Mouse (Mus musculus) C2C12 (cell line): ENCODE measurements around the gene Cenph. TPM values are rescaled to one million over a fixed set of nuclear protein-coding genes. Genes with fewer than 3 reads are reported as not detected.
"Not testable (repeated sequence)": the region's sequence is repeated elsewhere in the genome, so short reads cannot be mapped to it uniquely, and the experiment has no call there.

Experiments
- H3K27me3 ChIP-seq: one replicate; pipeline ENCODE4 v1.6.1; 2011; ENCODE audit not compliant: control insufficient read depth, insufficient read depth, insufficient read length
- H3K36me3 ChIP-seq: one replicate; pipeline ENCODE4 v1.6.1; 2011; ENCODE audit not compliant: control insufficient read depth, insufficient read depth
- H3K4me3 ChIP-seq: one replicate; pipeline ENCODE4 v1.5.1; 2011; ENCODE audit warnings: mild to moderate bottlenecking, control low read depth; ENCODE audit not compliant: poor library complexity, insufficient read depth, severe bottlenecking
- H3K79me2 ChIP-seq: one replicate; pipeline ENCODE4 v1.6.1; 2011; ENCODE audit not compliant: control insufficient read depth, insufficient read depth
- H3K79me3 ChIP-seq: one replicate; pipeline ENCODE4 v1.6.1; 2011; ENCODE audit warnings: low read depth, control low read depth
- H3ac ChIP-seq: one replicate; pipeline ENCODE3; 2011; ENCODE audit warnings: low read depth; ENCODE audit not compliant: control insufficient read depth, insufficient read length
- CEBPB ChIP-seq: IDR thresholded peaks from one replicate; pipeline ENCODE4 v1.6.1; 2011; ENCODE audit warnings: low read depth, mild to moderate bottlenecking, control low read depth, moderate library complexity
- CTCF ChIP-seq: IDR thresholded peaks from one replicate; pipeline ENCODE4 v1.5.1; 2011; ENCODE audit not compliant: control insufficient read depth, insufficient read depth, insufficient read length
- FOSL1 ChIP-seq: IDR thresholded peaks from one replicate; pipeline ENCODE4 v1.8.0; 2011; ENCODE audit warnings: mild to moderate bottlenecking, low read length; ENCODE audit not compliant: poor library complexity, insufficient read depth, severe bottlenecking
- MAX ChIP-seq: IDR thresholded peaks from one replicate; pipeline ENCODE4 v1.6.1; 2011; ENCODE audit warnings: mild to moderate bottlenecking, control low read depth
- MYOD1 ChIP-seq: IDR thresholded peaks from one replicate; pipeline ENCODE4 v1.6.1; 2011; ENCODE audit warnings: low read depth; ENCODE audit not compliant: control insufficient read depth, insufficient read length
- MYOG ChIP-seq: IDR thresholded peaks from one replicate; pipeline ENCODE4 v1.6.1; 2011; ENCODE audit not compliant: control insufficient read depth, insufficient read length; ENCODE audit errors: extremely low read depth
- USF1 ChIP-seq: IDR thresholded peaks from one replicate; pipeline ENCODE4 v1.6.1; 2011; ENCODE audit warnings: low read depth, mild to moderate bottlenecking, control low read depth, moderate library complexity
- polyA plus RNA-seq: library from polyadenylated mRNA; unstranded; fragments of >200 nt; fragmentation: generic; extraction: Trizol; gene quantifications from one replicate; pipeline ENCODE4 v1.2.1, GENCODE M21; 2012; ENCODE audit warnings: missing spikeins

Cenph gene
- polyA plus RNA-seq, 1 experiment: 17.9 TPM

- Histone ChIP-seq H3K27me3 (no peaks in the 10 kb centered on the region), H3K36me3 (no peaks in the 10 kb centered on the region), H3K79me3 (peaks cover 21% of the 10 kb centered on the region), H3K4me3 (no peak overlapping the region), H3ac (no peak overlapping the region), H3K79me2 (peaks cover 29% of the 10 kb centered on the region)
- TF ChIP-seq MAX: no peak
- no peak for TF ChIP-seq USF1
- no peak for TF ChIP-seq MYOD1
- TF ChIP-seq FOSL1: no peak
- TF ChIP-seq CTCF: no peak
- TF ChIP-seq CEBPB: no peak
- no peak for TF ChIP-seq MYOG
Measured at GRCm38 (mm10) chr13:100746090-100746489, 29.6 kb downstream of the Cenph start.

GRCm38 (mm10) chr13:100744036-100744744 is 31.5 kb downstream of the Cenph start, which contains the start of gene Mrps36:
Gene Mrps36 (minus strand): TSS chr13:100744659.
- Histone ChIP-seq H3K79me2 (peaks cover 43% of the 10 kb centered on the region), H3ac (peak within 1 kb of the TSS; percentile 93), H3K79me3 (peaks cover 22% of the 10 kb centered on the region), H3K36me3 (no peaks in the 10 kb centered on the region), H3K27me3 (no peaks in the 10 kb centered on the region), H3K4me3 (peak within 1 kb of the TSS; percentile 84)
- TF ChIP-seq MYOD1 (no peak), USF1 (no peak), MYOG (no peak), MAX (no peak), CTCF (no peak), CEBPB (no peak), FOSL1 (no peak)

- peak overlapping the region; percentile 84 for H3K4me3 ChIP-seq
- H3K27me3 ChIP-seq: no peaks in the 10 kb centered on the region
- peaks cover 43% of the 10 kb centered on the region for H3K79me2 ChIP-seq
- H3ac ChIP-seq: no peak overlapping the region
- no peaks in the 10 kb centered on the region for H3K36me3 ChIP-seq
- peaks cover 22% of the 10 kb centered on the region for H3K79me3 ChIP-seq
- no peak for TF ChIP-seq MAX
- no peak for TF ChIP-seq MYOD1
- TF ChIP-seq USF1: no peak
- no peak for TF ChIP-seq MYOG
- no peak for TF ChIP-seq CTCF
- TF ChIP-seq CEBPB: no peak
- TF ChIP-seq FOSL1: no peak
Measured at GRCm38 (mm10) chr13:100743346-100744035, 32.2 kb downstream of the Cenph start.

GRCm38 (mm10) chr13:100742831-100743230 is 32.9 kb downstream of the Cenph start:
- Histone ChIP-seq H3ac (no peak overlapping the region), H3K27me3 (no peaks in the 10 kb centered on the region), H3K79me2 (peaks cover 43% of the 10 kb centered on the region), H3K4me3 (no peak overlapping the region), H3K36me3 (no peaks in the 10 kb centered on the region), H3K79me3 (peaks cover 22% of the 10 kb centered on the region)
- no peak for TF ChIP-seq CTCF
- no peak for TF ChIP-seq MAX
- no peak for TF ChIP-seq CEBPB
- TF ChIP-seq MYOD1: no peak
- TF ChIP-seq FOSL1: no peak
- TF ChIP-seq USF1: no peak
- no peak for TF ChIP-seq MYOG

GRCm38 (mm10) chr13:100732756-100733155 is 42.9 kb downstream of the Cenph start:
- TF ChIP-seq MAX (no peak), CTCF (no peak), MYOG (no peak), MYOD1 (no peak), FOSL1 (no peak), CEBPB (no peak), USF1 (no peak)
- H3K79me3 ChIP-seq: peaks cover 27% of the 10 kb centered on the region
- H3K4me3 ChIP-seq: no peak overlapping the region
- H3ac ChIP-seq: no peak overlapping the region
- peaks cover 31% of the 10 kb centered on the region for H3K79me2 ChIP-seq
- H3K27me3 ChIP-seq: no peaks in the 10 kb centered on the region
- H3K36me3 ChIP-seq: peaks cover 25% of the 10 kb centered on the region

GRCm38 (mm10) chr13:100731462-100732046 is 44.1 kb downstream of the Cenph start:
- H3K79me3 ChIP-seq: peaks cover 38% of the 10 kb centered on the region
- H3K27me3 ChIP-seq, H3ac ChIP-seq, H3K4me3 ChIP-seq: not testable (repeated sequence)
- peaks cover 43% of the 10 kb centered on the region for H3K79me2 ChIP-seq
- H3K36me3 ChIP-seq: peaks cover 29% of the 10 kb centered on the region
